Mouse (Mus musculus): Measurements from ENCODE around the gene Jakmip3. TPM values are rescaled to one million over a fixed set of nuclear protein-coding genes. Genes with fewer than 3 reads are reported as not detected.

Jakmip3 gene
- total RNA-seq, 1 experiment, result 0.09 TPM

DNA sequence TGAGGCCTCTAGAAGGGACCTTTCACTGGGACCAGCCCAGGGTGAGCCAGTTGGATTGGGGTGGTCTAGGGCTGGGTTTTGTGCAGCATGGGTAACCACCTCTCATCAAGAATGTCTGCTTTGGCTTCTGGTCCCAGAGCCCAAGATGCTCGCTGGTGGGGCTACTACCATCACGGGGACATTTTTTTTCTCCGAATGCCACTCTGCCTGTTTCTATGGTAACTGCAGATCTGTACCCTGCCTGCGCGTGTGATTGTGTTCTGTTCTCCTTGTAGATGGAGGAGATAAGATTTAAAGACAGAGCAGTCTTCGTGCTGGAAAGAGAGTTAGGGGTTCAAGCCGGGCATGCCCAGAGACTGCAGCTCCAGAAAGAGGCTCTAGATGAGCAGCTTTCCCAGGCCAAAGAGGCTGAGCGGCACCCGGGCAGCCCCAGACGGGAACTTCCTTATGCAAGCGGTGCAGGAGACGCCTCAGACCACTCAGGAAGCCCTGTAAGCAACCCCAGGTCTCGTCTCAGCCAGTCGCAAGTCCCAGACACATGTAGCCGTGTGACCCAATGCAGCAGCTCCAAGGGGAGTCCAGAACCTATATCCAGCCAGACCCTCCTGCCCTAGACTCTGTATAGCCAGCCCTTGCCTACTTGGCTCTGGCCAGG is 76.8 kb downstream of the Jakmip3 start:
- H3K4me1 ChIP-seq (ENCODE audit: control insufficient read depth in 2 of 2, insufficient read depth in 2 of 2, low read length in 2 of 2, poor library complexity in 1 of 2), result no peaks in the 10 kb centered on the region
- H3K9me3 ChIP-seq (ENCODE audit: control insufficient read depth, insufficient read depth, low read depth, low read length), result no peaks in the 10 kb centered on the region
- H3K9ac ChIP-seq (ENCODE audit: insufficient read depth, low read depth, low read length, poor library complexity, severe bottlenecking), result no peak overlapping the region
- in situ Hi-C loops (cut with MboI; ENCODE audit: low sequenced_read_pairs in 2 of 2, unreplicated experiment in 2 of 2), result no loop called here
- H3K36me3 ChIP-seq (ENCODE audit: control insufficient read depth, insufficient read depth, low read length, poor library complexity, severe bottlenecking), result no peaks in the 10 kb centered on the region
- no peak overlapping the region for H3K4me3 ChIP-seq (ENCODE audit: insufficient read depth in 1 of 2, low read depth in 1 of 2, low read length in 2 of 2, poor library complexity in 1 of 2, severe bottlenecking in 1 of 2)
- no peak for TF ChIP-seq CHD2 (IDR thresholded peaks at IDR 0.05; ENCODE audit: low read depth, low read length)
- no peak for TF ChIP-seq MAFK (IDR thresholded peaks at IDR 0.05; ENCODE audit: insufficient read depth, low read depth, low read length)
- no peak for TF ChIP-seq ZNF384 (IDR thresholded peaks at IDR 0.05; ENCODE audit: low read depth, low read length)
- TF ChIP-seq ZC3H11A (IDR thresholded peaks at IDR 0.05; ENCODE audit: borderline replicate concordance, low read depth, low read length), result no peak
- TF ChIP-seq HCFC1 (IDR thresholded peaks at IDR 0.05; ENCODE audit: borderline replicate concordance, insufficient read depth, low read length), result no peak
- DNase-seq (ENCODE audit: low read depth, low spot score), result no peak
- H3K27ac ChIP-seq (ENCODE audit: insufficient read depth, low read depth, low read length, poor library complexity, severe bottlenecking), result no peak overlapping the region

DNA sequence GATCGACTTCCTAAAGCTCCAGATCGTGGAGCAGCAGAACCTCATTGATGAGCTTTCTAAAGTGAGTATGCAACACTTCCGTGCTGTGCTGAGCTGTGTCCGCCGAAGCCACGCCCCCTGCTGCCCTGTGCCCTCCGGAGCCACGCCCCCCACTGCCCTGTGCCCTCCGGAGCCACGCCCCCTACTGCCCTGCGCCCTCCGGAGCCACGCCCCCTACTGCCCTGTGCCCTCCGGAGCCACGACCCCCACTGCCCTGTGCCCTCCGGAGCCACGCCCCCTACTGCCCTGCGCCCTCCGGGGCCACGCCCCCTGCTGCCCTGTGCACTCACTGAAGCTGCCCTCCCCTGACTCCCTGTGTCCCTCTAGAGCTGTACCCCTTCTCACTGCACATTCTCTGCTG is 80.4 kb downstream of the Jakmip3 start:
- Histone ChIP-seq H3K9me3 (ENCODE audit: control insufficient read depth, insufficient read depth, low read depth, low read length) (no peaks in the 10 kb centered on the region), H3K27ac (ENCODE audit: insufficient read depth, low read depth, low read length, poor library complexity, severe bottlenecking) (no peak overlapping the region), H3K4me1 (ENCODE audit: control insufficient read depth in 2 of 2, insufficient read depth in 2 of 2, low read length in 2 of 2, poor library complexity in 1 of 2) (no peaks in the 10 kb centered on the region; a peak in 1 of 4 replicates), H3K36me3 (ENCODE audit: control insufficient read depth, insufficient read depth, low read length, poor library complexity, severe bottlenecking) (no peaks in the 10 kb centered on the region), H3K4me3 (ENCODE audit: insufficient read depth in 1 of 2, low read depth in 1 of 2, low read length in 2 of 2, poor library complexity in 1 of 2, severe bottlenecking in 1 of 2) (no peak overlapping the region), H3K9ac (ENCODE audit: insufficient read depth, low read depth, low read length, poor library complexity, severe bottlenecking) (no peak overlapping the region)
- TF ChIP-seq MAFK (IDR thresholded peaks at IDR 0.05; ENCODE audit: insufficient read depth, low read depth, low read length) (no peak), CHD2 (IDR thresholded peaks at IDR 0.05; ENCODE audit: low read depth, low read length) (no peak), ZC3H11A (IDR thresholded peaks at IDR 0.05; ENCODE audit: borderline replicate concordance, low read depth, low read length) (no peak), ZNF384 (IDR thresholded peaks at IDR 0.05; ENCODE audit: low read depth, low read length) (no peak), HCFC1 (IDR thresholded peaks at IDR 0.05; ENCODE audit: borderline replicate concordance, insufficient read depth, low read length) (no peak)
- DNase-seq (ENCODE audit: low read depth, low spot score), result no peak
- in situ Hi-C loops (cut with MboI; ENCODE audit: low sequenced_read_pairs in 2 of 2, unreplicated experiment in 2 of 2), result no loop called here

DNA sequence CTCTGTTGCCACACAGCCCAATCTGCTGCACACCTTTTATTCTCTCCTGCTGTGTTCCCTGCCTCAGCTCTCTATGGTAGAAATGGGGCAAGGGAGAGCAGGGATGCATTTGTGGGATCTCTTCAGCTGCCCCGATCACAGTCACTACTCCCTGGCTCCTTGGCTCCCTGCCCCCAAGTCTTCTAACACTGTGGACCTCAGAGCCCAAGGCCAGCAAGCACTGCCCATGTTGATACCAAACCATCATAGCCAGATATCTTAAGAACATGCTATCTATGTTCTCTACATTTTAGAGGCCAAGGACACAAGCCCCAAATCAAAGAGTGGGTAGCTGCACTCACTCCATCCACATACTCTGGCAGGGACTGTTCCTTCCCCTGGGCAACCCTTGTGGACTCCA is 80.8 kb downstream of the Jakmip3 start:
- no peak for DNase-seq (ENCODE audit: low read depth, low spot score)
- no peak for TF ChIP-seq HCFC1 (IDR thresholded peaks at IDR 0.05; ENCODE audit: borderline replicate concordance, insufficient read depth, low read length)
- no peak for TF ChIP-seq ZC3H11A (IDR thresholded peaks at IDR 0.05; ENCODE audit: borderline replicate concordance, low read depth, low read length)
- no peak for TF ChIP-seq CHD2 (IDR thresholded peaks at IDR 0.05; ENCODE audit: low read depth, low read length)
- TF ChIP-seq ZNF384 (IDR thresholded peaks at IDR 0.05; ENCODE audit: low read depth, low read length), result no peak
- no peak for TF ChIP-seq MAFK (IDR thresholded peaks at IDR 0.05; ENCODE audit: insufficient read depth, low read depth, low read length)
- Histone ChIP-seq H3K9me3 (ENCODE audit: control insufficient read depth, insufficient read depth, low read depth, low read length) (no peaks in the 10 kb centered on the region), H3K27ac (ENCODE audit: insufficient read depth, low read depth, low read length, poor library complexity, severe bottlenecking) (no peak overlapping the region), H3K4me1 (ENCODE audit: control insufficient read depth in 2 of 2, insufficient read depth in 2 of 2, low read length in 2 of 2, poor library complexity in 1 of 2) (no peaks in the 10 kb centered on the region; a peak in 1 of 4 replicates), H3K9ac (ENCODE audit: insufficient read depth, low read depth, low read length, poor library complexity, severe bottlenecking) (no peak overlapping the region), H3K36me3 (ENCODE audit: control insufficient read depth, insufficient read depth, low read length, poor library complexity, severe bottlenecking) (no peaks in the 10 kb centered on the region), H3K4me3 (ENCODE audit: insufficient read depth in 1 of 2, low read depth in 1 of 2, low read length in 2 of 2, poor library complexity in 1 of 2, severe bottlenecking in 1 of 2) (no peak overlapping the region)
- in situ Hi-C loops (cut with MboI; ENCODE audit: low sequenced_read_pairs in 2 of 2, unreplicated experiment in 2 of 2), result no loop called here

- Histone ChIP-seq H3K9me3 (ENCODE audit: control insufficient read depth, insufficient read depth, low read depth, low read length) (no peaks in the 10 kb centered on the region), H3K9ac (ENCODE audit: insufficient read depth, low read depth, low read length, poor library complexity, severe bottlenecking) (no peak overlapping the region), H3K36me3 (ENCODE audit: control insufficient read depth, insufficient read depth, low read length, poor library complexity, severe bottlenecking) (no peaks in the 10 kb centered on the region), H3K27ac (ENCODE audit: insufficient read depth, low read depth, low read length, poor library complexity, severe bottlenecking) (no peak overlapping the region), H3K4me3 (ENCODE audit: insufficient read depth in 1 of 2, low read depth in 1 of 2, low read length in 2 of 2, poor library complexity in 1 of 2, severe bottlenecking in 1 of 2) (no peak overlapping the region), H3K4me1 (ENCODE audit: control insufficient read depth in 2 of 2, insufficient read depth in 2 of 2, low read length in 2 of 2, poor library complexity in 1 of 2) (no peaks in the 10 kb centered on the region; a peak in 1 of 4 replicates)
- in situ Hi-C loops (cut with MboI; ENCODE audit: low sequenced_read_pairs in 2 of 2, unreplicated experiment in 2 of 2), result no loop called here
- DNase-seq (ENCODE audit: low read depth, low spot score), result no peak
- TF ChIP-seq CHD2 (IDR thresholded peaks at IDR 0.05; ENCODE audit: low read depth, low read length), result no peak
- no peak for TF ChIP-seq ZNF384 (IDR thresholded peaks at IDR 0.05; ENCODE audit: low read depth, low read length)
- TF ChIP-seq MAFK (IDR thresholded peaks at IDR 0.05; ENCODE audit: insufficient read depth, low read depth, low read length), result no peak
- TF ChIP-seq HCFC1 (IDR thresholded peaks at IDR 0.05; ENCODE audit: borderline replicate concordance, insufficient read depth, low read length), result no peak
- no peak for TF ChIP-seq ZC3H11A (IDR thresholded peaks at IDR 0.05; ENCODE audit: borderline replicate concordance, low read depth, low read length)
Measured at GRCm38 (mm10) chr7:139027136-139027535, 86.6 kb downstream of the Jakmip3 start.
